Mouse (Mus musculus) testis, adult 2 months (tissue): Measurements from ENCODE around the gene Crtc1.

ENCODE experiments used
- CTCF ChIP-seq: fragments of 200-500 bp; IDR thresholded peaks from 2 replicates; pipeline ENCODE4 v1.5.1; 2012; ENCODE audit warnings: low read depth, mild to moderate bottlenecking, inconsistent platforms, low read length, moderate library complexity; ENCODE audit not compliant: control insufficient read depth, insufficient read depth, insufficient replicate concordance
- POLR2A ChIP-seq: fragments of 200-500 bp; IDR thresholded peaks from 2 replicates; pipeline ENCODE4 v1.6.1; 2012; ENCODE audit warnings: low read depth, mild to moderate bottlenecking, inconsistent platforms, low read length, moderate library complexity; ENCODE audit not compliant: control insufficient read depth

DNA sequence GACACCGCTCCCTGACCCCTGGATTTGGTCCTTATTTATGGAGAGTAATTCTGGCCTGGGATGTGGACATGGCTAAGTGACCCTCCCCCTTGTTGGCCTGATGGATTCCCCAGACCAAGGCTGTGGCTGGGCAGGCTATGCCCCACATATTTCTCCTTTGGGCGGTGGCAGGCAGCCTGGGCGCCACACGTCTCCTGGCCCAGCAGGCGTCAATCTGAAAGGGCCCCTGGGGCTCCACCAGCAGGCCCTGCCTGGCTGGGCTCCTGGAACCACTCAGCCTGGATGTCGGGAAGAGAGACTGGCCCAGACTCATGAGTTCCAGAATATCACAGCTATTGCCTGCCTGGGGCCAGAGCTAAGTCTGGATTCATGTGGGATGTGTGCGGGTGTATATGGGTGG is 68.9 kb downstream of the Crtc1 start:
- TF ChIP-seq CTCF (no peak), POLR2A (no peak)
